Mouse (Mus musculus): ENCODE results near the gene Sele. TPM values are rescaled to one million over a fixed set of nuclear protein-coding genes. Genes with fewer than 3 reads are reported as not detected.

Sele gene
- polyA plus RNA-seq, 1 experiment from 2014 or later: not detected

Other genes starting within 250 kb of the Sele start
- 21.2 and 22.7 TPM in 2 replicates for gene Scyl3, start 119.1 kb upstream of the Sele start, polyA plus RNA-seq (2016; fragmentation: Nextera tagmentation; extraction: Ambion mirVana)
- gene BC055324, start 53.4 kb upstream of the Sele start, polyA plus RNA-seq (2016; fragmentation: Nextera tagmentation; extraction: Ambion mirVana): 30.8 and 33.1 TPM in 2 replicates
- gene Mettl18, start 53.3 kb upstream of the Sele start, polyA plus RNA-seq (2016; fragmentation: Nextera tagmentation; extraction: Ambion mirVana): 9.2 and 10.3 TPM in 2 replicates
- 0.06 and 0.17 TPM in 2 replicates for gene Sell, start 13.7 kb downstream of the Sele start, polyA plus RNA-seq (2016; fragmentation: Nextera tagmentation; extraction: Ambion mirVana)
- gene Selp, start 67.0 kb downstream of the Sele start, polyA plus RNA-seq (2016; fragmentation: Nextera tagmentation; extraction: Ambion mirVana): not detected in 2 replicates
- 0.27 and 0.32 TPM in 2 replicates for gene F5, start 103.6 kb downstream of the Sele start, polyA plus RNA-seq (2016; fragmentation: Nextera tagmentation; extraction: Ambion mirVana)
- 10.1 and 11.7 TPM in 2 replicates for gene Slc19a2, start 200.8 kb downstream of the Sele start, polyA plus RNA-seq (2016; fragmentation: Nextera tagmentation; extraction: Ambion mirVana)
- gene Ccdc181, start 227.4 kb downstream of the Sele start, polyA plus RNA-seq (2016; fragmentation: Nextera tagmentation; extraction: Ambion mirVana): 7.4 and 8.3 TPM in 2 replicates

Measured in embryonic facial prominence, embryonic 12.5 days (tissue).